Mouse (Mus musculus) spleen, adult 18-20 months (tissue): ENCODE measurements around the gene Fign.

Experiments
- DNase-seq, 2 experiments: peaks; one replicate each; pipeline ENCODE4 v3.0.0; 2022; ENCODE audit warnings: mixed read lengths in 2 of 2

The Fign gene

DNA sequence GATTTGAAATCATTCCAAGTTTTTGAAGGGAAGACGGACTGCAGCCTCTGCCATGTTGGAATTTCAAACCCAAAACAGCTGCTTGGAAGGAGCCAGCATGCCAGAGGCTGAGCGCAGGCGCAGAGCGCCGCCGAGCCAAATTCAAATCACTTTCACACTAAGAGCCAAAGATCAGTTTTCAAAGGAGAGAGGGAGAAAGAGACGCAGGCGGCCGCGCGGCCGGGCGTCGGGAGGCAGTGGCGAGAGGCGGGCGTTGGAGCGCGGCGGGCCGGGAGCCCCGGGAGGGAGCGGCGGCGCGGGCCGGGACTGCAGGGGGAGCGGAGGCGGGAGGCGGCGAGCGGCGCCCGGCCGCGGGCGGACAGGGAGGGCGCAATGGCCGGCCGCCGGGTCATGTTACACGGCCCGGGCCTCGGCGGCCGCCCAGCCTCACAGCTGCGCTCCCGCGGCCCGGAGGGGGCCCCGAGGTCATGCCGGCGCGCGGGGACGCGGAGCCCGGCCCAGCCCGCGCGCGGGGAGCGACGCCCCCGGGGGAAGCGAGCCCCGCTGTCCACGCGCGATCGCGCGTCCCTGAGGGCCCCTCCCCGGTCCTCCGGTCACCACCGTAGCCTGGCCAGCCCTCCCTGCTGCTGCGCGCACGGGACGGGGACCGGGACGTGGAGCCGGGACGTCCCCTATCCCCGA lies at the start of gene Fign:
Gene Fign, minus strand, starts transcription at position 102 of the 681 bp plus-strand sequence.
- peak; percentile 7 to 13 for DNase-seq

DNA sequence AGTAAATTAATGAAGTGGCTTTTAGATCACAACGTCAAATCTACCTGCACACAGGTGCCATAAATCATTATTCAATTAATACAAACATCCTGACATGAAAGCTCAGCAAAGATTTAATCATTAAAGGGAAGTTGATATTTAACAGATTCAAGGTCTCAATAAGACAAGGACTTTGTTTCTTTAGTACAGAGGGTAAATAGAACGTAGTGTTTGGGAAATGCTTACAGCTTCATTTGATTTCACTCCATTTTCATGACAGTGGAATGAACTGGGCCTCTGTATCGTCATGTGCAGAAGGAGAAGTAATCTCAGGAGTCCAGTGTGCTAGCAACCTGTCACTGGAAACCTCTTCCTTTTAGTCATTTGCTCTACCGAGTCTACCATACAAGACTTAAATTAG lies 35.8 kb upstream of the Fign start:
- DNase-seq = no peak

DNA sequence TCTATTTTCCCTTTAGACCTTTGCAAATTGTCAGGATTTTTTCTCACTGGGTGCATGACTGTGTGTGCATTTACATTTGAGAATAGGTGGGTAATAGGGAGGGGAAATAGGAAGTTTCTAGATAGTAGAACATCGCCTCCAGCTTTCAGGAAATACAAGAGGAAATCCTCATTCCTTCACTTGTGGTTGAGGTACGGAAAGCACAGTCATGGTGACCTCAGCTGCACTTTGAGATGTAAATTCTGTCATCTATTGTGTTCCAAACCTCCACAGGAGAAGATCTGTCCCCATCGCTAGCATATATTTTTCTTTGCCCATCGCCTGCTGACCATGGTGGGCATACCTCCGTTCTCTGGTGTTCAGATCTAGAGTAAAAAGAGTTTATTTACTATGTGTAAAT lies 22.7 kb upstream of the Fign start:
- DNase-seq = no peak

DNA sequence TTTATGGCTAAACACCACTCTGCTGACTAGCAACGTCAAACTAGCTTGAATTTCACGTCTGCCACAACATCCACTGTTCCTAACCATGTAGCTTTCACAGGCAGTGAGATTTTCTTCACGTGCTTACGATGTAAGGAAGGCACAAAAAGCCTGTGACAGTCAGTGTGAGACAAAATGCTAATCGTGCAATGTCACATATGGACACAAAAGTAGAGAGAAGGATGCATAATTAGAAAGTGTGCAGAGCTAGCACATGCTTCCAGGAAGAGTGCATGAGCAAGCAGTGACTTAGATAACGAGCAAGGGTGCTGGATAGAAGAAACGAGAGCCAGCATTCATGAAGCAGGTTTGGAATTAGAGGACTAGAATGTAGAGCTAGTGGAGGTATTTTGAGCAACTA lies 18.8 kb upstream of the Fign start:
- DNase-seq = no peak

DNA sequence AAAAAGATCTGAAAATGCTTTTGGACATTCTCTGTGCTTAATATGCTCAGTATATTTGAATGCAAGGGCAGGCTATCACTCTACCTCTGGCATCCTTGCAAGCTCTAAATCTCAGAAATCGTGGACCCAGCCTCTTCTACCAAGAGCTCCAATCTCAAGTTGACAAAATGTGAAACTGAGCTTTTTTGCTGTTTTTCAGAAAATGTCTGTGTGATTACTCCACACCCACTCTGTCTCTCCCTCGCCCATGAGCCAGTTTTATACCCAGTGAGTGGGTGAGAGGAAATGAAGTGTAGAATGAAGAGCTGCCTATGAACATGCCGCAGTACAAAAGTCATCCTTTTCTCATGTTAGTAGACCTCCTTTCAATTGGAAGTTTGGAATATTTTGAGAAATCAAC lies 13.3 kb upstream of the Fign start:
- DNase-seq = no peak

DNA sequence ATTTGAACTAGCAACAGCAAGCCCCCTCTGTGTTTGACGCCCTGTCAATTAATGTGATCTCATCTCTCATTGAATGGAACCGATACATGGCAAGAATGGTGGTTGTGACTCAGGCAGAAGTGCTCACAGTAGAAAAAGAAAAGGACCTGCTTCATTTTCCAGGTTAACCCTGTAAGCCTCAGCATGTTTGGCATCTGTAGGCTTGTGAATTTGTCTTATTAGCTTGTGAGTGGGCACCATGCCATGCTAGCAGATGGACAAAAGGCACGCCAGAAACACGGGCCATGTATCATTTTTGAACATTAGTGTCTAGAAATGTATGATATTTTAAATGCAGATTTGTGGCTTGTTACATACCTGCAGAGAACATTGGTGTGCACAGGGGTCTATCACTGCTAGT lies 12.0 kb upstream of the Fign start:
- DNase-seq = no peak

DNA sequence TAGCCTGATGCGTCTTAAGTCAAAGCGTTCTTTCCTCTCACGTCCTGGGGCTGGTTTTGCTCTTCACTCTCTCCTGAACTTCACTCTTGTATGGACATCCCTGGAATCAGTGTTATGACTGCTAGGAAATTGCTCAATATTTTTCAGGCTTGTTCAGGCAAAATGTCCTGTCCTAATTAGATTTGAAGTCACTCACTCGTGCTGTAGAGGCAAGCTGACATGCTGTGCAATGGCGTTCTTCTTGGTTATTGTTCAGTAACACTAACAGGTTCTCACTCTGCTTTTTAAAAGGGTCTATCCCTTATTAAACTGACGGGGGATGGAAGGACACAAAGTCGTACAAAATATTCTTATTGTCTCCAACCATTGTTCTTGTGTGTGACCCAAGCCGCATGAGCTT lies 10.2 kb upstream of the Fign start:
- no peak for DNase-seq

DNA sequence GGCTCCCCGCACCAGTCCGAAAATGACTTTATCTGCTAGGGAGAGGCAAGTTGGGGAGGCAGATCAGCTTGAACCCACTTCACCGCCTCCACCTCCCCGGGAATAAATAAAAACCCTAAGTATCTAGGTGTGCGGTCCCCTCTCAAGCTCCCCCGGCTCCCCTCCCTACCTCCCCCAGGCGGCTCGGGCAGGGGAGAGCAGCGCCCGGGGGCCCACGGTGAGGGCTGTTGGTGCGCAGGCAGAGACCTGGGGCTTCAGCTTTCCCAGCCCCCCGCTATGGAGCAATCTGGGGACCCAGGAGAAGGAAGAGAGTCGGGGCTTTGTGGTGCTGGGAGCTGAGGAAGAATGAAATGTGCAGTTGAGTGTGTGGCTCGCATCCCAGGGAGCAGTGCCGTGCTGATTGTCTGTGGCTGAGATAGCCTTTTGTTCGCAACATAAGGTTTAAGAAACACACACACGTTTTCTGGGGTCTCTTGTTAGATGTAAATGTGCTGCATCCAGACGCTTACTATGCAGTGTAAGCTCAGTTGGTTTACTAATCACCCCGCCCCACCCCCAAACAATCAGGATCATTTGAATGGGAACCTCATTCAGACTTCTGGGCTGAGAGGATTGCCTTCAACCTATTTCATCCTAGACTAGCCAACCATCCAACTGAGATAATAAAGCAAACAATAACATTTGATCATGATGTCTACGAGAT lies 931 bp upstream of the Fign start:
- no peak for DNase-seq

DNA sequence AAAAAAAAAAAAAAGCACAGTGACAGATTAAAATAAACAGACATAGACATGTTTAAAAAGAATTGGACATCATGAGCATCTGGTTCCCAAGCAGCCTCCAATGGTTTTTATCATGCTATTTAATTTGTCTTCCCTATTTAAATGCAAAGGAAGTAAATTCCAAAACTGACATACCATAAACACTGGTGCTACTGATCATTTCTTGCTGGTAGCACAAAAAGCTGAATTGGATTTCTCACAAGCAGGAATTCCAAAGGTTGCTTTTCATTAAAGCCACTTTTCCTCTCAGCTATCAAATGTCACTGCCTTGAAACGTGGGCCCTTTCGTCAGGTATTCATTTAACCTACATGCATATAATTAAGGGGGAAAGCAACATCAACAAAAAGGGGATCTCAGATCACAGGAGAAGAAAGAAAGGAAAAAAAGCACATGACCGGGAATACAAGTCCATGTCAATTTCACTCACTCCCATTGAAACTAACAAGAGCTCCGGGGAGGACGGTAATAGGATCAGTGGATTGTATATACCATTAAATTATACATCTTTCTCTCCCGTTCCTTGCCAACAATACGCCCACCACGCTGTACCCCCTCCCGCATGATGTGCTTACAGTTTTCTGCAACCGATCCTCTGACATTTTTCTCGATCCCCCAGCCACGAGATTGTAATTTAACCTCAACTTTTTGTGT lies 972 bp downstream of the Fign start:
- DNase-seq = no peak

DNA sequence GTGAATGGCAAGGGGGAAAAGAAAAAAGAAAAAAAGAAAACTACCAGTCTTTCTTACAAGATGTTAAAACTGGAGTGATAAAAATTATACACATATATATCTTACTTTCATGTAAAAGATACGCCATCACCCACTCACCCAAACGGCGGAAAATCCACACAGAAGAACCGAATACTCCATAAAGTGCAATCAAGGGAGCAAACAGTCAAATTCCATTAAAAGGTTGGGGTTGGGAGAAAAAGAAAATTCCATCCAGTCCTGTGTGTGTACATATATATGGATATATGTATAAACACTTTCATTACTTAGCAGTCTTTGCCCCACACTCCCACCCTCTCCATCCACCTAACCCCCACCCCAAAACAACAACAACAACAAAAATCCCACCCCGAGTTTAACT lies 1.7 kb downstream of the Fign start:
- DNase-seq = no peak

DNA sequence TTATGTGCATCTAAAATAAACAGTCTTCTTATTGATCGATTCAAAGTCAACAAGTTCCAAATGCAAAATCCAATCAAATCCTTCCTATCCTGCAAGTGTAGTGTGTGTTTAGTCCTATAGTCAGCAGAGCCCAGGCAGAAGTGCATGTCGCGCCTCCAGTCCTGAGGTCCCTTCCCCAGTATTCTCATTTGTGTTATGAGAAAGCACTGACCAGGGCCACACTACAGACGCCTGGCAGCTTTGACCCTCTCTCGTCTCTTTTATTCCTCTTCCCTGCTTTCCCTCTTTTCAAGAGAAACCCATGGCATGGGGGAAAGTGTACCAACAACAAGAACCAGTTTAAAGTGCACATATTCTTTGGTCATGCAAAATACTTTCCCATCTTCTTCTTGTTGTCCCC lies 2.3 kb downstream of the Fign start:
- no peak for DNase-seq

DNA sequence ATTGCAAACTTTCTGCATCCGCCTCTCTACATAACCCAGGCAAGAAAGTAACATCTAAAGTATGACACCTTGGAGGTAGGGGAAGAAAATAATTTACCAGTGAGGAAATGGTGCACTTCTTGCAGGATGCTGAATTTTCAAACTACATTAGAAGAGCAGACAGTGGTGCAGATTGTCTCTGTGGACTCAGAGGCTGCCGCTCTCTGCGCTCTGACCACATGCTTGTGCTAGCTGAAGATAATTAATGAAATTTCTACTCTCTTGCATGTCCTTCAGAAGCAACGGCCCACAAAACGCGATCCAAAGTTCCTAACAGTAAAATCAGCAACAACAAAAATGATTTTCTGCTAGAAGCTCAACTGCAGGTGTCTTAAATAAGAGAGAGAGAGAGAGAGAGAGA lies 4.8 kb downstream of the Fign start:
- no peak for DNase-seq

DNA sequence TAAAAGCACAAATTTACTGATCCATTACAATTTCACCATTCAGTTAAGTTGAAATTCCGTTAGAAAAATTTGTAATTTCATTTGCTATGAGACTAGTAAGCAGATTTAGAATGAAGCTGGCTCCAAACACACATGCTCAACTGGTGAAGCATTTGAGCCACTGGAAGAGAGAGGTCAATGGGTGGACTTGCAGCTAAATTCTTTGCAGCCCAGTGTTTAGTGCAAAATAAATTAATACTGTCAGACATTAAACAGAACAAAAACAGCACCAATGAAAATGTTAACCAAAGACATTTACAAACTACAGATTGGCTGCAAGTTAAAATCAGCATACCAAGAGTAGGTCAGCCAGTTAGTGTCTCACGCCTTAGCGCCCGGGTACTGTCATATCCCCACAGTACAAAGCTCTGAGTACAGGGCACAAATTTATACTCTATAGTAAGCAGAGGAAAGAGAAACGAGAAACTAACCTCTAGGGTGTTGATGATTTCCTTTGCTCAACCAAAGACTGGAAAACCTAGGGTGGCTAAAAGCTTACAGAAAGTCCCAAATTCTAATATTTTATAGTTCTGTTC lies 13.9 kb downstream of the Fign start:
- no peak for DNase-seq

DNA sequence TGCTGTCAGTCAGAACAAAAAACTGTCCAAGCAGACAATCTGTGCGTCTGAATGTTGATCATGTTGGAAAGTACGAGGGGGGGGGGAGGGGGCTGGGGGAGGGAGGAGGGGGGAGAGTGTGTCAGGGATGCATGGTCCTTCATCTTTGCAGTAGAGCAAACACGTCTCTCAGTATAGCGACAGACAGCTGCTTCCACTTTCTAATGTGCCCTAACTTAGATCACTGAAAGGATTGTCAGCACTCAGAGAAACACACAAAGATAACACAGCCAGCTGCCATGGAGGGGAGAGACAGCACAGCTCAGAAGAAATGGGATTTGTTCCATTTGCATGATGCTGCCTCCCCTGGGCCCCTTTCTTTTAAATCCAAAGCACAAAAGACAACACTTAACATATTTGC lies 18.1 kb downstream of the Fign start:
- no peak for DNase-seq

DNA sequence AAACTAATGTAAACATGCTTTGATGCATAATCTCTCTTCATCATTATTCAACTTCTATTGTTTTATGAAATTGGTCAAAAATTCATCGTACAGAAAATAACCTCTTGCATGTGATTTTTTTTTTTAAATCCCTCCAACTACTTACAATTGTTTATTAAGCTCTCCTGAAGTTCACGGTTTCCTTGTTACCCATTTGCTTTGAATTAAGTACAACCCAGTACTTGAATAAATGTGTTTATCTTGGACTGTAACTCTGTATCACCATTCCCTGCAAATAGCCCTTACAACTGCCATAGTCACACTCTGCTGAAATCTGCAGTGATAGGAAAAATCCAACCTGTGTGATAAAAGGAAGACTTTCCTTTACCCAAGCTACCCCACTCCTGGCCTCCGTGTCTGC lies 19.3 kb downstream of the Fign start:
- DNase-seq = no peak

DNA sequence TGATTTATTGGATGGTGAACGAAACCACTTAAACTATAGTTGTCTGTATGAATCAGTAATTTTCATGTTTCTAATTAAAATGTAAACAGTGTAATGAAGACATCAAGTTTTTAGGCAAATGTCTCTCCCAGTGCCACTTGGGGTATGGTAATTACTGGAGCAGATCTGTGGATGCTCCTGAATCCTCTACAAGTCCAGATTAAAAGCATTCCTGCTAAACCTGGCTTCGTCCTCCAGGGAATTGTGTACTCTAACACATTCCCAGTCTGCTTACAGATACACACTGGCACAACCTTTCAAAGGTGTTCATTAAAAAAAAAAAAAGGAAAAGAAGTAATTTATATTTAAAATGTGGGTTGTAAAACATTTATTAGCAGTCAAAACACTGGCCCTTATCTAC lies 20.0 kb downstream of the Fign start:
- DNase-seq = no peak

DNA sequence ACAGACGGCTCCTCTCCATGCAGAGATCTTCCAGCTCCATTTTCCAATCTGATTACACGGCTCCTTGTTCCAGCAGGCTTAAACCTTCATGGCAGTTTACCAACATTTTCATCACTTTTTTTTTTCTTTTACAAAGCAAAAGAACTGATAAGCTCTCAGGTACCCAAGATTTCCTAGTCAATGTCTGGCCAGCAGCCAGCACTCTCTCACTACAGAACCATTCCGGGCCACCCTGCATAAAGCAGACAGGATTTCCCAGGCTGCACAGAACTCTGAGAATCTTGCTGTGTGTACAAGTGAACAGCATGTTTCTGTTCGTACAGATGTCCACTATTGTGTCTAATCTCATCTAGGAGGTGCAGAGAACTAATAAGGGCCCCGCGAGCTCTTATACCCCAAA lies 22.0 kb downstream of the Fign start:
- DNase-seq = no peak

DNA sequence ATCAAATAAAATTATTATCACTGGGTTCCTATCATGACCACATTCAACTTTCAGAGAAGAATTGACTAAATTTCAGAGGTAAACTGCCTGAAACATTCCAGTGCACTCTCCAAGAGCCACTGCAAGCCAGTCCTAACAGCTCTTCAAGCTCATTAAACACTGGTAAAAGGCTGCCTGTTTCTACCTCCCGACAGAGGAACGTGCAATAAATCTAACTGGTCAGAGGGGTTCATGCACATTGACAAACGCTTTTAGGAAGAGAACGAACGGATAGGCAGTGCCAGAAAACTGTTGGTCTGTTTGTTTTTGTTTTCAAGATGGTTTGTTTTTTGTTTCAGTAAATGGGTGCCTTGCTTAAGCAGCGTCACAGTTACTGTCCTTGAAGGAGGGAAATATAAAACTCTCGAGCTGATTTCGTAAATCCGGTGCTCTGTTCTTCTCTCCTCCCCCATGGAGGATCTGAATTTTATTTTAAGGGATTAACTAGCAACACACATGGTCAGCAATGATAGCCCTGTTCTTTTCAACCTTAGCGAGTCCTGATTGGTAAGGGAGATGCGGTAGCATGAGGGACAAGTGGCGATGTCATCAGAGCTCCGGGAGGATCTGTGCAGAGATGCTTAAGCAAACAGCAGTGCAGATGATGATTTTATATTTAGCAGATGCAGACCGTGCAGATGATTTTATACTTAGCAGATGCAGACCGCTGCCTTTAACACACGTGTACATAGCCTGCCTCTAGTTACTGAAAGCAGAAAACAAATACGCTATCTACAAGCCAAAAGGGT lies 23.0 kb downstream of the Fign start:
- no peak for DNase-seq

DNA sequence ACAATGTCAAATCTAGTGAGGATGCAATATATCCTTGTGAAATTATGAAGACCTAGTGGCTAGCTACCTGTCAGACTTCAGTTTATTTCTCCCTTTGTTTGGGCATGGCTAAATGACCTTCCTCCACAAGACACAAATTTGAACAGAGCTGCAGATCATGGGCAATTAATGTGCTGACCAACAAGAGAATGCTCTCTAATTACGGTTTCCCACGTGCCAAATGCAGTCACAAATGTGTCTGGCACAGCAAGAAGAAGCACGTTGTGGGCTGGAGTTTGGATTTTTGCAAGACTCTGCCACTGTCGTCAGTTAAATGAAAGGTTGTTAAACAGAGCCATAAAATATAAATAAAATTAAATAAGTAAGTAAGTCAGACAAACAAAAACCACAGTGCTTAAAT lies 25.7 kb downstream of the Fign start:
- DNase-seq = no peak

DNA sequence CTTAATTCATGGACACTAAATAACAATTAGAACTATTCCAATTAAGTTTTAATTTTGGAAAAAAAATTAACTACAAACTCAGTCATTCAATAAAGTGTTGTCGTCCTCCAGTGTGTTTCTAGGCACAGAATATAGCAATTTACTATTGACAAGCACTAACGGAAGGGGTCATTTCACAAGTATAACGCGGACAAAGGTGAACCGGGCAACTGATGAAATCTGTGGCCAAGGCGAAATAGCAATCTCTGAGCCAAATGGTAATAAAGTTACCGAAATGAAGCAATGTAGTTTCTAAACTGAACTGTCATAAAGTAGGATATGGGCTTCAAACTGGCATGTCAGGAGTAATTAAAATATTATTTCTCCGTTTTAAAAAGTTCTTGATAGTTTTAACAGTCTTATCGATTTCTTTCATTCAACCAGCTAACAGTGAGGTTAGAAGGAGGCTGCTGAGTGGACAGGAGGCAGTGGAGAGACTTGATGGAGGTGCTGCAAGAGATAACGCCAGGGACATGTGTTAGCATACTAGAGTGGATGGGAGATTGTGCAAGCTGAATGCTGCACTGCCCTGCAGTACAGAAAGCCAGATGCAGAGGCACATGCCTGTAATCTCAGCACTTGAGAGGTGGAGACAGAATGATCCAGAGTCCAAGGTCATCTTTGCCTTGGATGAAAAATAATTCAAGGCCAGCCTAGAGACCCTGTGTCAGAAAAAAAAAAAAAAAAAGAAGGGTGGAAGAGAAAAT lies 27.7 kb downstream of the Fign start:
- DNase-seq = no peak

DNA sequence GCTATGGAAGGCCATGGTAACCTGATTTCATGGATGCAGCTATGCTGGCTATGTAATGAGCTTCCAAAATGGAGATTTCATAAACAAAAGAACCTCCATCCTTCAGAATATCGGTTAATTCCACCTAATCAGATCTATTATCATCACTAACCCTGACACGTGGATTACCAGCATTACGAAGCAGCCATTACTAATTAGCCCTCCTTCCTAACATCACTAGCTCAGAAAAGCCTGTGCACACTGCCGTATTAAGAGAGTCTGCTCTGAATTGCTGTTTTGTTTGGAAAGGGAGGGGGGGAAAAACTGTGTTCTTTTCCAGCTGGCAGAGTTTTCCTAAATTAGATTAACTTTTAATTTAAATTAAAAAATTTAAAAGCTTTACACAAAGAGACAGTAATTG lies 32.3 kb downstream of the Fign start:
- no peak for DNase-seq

DNA sequence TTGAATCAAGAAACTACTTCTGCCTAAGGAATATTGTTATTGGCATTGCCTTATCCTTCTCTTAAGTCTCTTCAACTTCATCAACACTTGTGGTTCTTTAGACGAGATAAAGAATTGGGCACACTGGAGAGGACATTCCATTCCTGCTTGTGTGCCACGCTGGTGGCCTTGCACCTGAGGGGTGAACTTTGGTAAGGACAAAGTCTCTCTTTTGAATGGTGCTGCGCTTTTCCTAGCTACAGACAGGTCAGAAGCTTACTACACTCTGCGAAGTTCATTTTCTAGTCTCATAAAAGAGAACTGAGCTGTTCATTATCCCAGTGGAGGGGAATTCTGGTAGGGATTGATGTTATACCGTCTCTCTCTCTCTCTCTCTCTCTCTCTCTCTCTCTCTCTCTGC lies 38.4 kb downstream of the Fign start:
- no peak for DNase-seq
